Mouse (Mus musculus) inflammation-experienced regulatory T-cells, adult 6 months (primary cell): ENCODE results near the gene Ufsp1. TPM values are rescaled to one million over a fixed set of nuclear protein-coding genes. Genes with fewer than 3 reads are reported as not detected.
"Not testable (repeated sequence)": the region's sequence is repeated elsewhere in the genome, so short reads cannot be mapped to it uniquely, and the experiment has no call there.

Source experiments
- ATAC-seq: one replicate; pipeline ENCODE4 v1.8.0; 2017
- polyA plus RNA-seq, 3 experiments: library from polyadenylated mRNA; unstranded; fragments of 100-300 nt; shearing (Covaris generic); gene quantifications; one replicate each; pipeline ENCODE4 v1.2.1; 2017

Ufsp1 gene
- 1 to 10 TPM in 2 of 3 experiments, under 1 TPM in 1; 0.32 to 2.0 (median 1.5) TPM for polyA plus RNA-seq

DNA sequence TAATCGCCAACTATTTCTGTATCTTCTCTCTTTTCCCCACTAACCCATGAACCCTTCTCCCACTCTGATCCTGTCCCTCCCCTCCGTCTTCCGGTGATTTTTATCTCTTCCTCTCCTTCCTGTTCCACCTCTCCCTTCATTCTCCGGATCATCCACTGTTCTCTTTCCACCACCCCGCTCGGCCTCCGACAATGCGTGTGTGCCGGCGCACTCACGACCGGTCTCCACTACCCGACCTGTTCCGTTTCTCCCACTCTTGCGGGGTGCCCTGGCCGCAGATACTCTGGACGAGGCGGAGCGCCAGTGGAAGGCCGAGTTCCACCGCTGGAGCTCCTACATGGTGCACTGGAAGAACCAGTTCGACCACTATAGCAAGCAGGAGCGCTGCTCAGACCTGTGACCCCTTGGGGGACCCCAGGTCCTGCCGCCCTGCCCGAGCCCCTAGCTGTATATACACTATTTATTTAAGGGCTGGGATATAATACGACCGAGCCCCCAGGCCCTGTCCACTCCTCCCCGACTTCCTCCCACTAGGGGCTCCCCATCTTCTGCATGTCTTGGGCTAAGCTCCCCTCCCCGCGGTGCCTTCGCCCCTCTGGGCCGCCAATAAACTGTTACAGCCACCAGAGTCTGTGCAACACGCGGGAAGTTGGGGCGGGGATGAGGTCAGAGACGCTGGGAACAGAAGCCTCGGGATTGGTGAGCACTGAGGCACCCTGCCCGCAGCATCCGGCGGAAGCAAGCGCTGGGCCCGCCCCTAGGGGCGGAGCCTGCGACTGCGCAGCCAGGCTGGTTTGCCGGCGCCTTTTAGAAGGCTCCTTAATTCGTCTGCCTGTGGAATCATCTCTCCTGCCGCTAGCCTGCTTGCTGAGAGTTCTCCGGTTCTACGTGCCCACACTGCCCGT, at the start of gene Ufsp1:
TSS of gene Ufsp1 (plus strand) at position 791 of the 905 bp plus-strand sequence.
- ATAC-seq, result peak; percentile 96

DNA sequence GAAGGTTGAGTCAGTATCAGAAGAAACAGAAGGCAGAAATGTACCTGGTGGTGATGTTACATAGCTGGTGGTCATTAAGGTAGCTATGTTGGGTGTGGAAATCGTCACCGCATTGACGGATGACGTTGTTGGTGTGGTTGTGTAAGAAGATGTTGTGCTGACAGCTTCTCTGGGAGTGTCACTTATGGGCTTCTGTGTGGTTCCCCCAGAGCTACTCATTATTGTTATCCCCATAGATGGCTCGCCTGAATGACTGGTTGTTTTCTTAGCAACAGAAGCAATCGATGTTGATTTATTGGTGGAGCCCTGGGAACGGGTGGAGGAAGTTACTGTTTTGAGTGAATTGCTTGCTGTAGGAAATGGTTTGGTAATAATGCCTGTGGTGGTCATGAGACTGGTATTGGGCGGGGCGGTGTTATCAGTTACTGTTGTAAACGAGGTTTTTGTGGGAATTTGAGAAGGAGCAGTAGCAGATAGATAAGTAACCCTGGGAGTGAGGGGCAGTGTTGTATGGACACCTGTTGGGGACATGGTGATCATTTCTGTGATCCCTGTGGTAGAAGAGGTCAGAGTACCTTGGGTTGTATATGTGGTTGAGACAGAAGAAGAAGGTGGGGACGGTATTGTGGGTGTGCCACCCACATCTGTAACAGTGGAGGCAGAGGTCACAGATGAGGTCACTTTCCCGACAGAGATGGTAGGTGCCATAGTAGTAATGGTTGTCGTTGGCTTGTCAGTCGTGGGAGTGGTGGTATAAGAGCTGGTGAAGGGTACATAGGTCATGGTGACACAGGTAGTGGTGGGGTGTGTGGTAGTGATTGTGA, 30.3 kb upstream of the Ufsp1 start:
- ATAC-seq, result no peak

DNA sequence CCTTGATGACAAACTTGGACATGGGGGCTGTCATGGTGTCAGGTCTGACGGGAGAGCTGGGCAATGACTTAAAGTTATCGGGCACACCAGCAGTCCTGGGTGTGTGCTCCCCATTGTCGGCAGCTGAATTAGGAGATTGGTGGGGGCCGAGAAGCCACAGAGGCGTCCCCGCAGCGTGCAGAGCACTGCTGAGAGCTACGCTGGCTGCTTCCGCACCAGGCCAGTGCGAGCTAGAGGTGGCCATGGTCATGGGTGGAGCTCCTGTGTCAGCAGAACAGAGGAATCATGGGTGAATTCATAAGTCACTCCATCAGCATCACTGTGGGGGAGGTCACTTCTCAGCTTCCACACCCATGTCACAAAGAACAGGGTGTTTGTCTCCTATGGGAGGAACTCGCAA, 29.6 kb upstream of the Ufsp1 start:
- no peak for ATAC-seq

DNA sequence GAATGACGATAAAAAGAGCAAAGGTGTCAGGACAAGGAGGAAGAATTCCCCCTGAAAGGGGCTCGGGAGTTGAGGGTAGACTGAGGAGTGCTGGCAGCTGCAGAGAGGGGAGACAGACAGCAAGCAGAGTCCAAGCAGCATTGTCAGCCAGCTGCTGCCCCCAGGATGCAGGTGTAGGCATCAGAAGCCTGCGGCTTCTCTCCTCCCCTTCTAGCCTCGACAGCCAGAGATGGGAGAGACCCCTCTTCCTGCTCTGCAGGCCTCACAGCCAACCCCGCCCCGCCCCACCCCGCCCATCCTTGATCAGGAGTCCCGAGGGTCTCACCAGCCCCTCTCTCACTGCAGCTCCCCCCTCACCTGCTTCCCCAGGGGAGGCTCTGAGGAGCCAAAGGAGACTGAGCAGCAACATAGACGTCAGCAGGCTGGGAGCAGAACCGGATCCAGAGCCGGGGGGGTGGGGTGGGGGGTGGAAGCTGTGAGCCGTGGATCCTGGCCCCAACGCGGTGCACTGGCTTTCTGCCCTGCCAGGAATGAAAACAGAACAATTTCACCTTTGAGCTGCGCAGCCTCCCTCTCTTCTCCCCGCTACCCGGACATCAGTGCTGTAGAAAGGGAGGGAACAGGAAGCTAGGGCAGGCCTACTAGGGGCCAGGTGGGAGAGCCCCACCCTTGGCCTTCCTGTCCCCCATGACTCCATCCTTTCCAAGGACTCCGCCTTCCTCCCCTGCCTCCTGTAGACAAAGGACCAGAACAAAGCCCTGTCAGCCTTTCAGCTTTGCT, 26.1 kb upstream of the Ufsp1 start:
- peak; percentile 80 for ATAC-seq

DNA sequence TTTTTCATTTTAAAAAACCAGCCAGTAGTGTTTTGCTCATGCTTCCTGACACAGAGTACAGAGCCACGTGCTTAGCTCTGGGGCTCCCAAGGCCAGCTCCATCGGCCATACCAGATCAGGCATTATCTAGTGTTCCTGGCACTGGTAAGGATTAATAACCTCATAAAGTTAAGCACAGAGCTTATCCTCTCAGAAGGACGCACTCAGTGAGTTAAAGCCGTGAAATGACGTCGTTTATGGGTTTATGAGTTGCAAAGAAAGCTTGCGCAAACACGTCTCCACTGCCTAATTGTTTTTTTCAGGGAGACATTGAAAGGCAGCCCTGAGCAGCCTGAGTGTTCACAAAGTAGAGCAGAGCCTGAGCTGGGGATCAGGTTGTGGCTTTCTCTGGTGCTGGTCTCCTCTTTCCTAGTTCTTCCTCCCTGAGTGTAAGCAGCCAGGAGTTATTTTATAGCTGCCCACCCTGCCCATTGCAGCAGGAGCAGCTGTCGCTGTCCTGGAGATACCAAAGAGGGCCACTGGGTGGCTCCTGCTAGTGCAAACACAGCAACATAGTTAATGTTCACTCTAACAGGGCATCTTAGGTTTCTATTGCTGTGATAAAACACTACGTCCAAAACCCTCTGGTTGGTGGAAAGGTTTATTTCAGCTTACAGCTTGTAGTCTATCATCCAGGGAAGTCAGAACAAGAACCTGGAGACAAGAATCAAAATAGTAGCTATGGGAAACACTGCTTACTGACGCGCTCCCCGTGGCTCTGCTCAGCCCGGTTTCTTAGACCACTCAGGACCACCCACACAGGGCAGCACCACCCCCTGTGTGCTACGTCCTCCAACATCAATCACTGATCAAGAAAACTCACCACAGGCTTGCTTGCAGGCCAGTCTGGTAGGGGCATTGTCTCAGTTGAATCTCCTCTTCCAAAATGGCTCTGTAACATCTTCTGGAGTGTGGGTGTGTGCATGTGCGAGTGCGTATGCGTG, 16.8 kb upstream of the Ufsp1 start:
- ATAC-seq, result no peak

DNA sequence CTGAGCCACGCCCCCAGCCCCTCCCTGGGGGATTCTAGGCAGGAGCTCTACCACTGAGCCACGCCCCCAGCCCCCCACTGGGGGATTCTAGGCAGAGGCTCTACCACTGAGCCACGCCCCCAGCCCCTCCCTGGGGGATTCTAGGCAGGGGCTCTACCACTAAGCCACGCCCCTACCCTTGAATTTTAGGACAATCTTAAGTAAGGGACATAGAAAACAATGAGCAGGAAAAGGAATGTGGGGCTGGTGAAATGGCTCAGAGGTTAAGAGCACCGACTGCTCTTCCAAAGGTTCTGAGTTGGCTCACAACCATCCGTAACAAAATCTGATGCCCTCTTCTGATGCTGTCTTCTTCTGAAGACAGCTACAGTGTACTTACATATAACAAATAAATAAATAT, 10.0 kb upstream of the Ufsp1 start:
- not testable (repeated sequence) for ATAC-seq

DNA sequence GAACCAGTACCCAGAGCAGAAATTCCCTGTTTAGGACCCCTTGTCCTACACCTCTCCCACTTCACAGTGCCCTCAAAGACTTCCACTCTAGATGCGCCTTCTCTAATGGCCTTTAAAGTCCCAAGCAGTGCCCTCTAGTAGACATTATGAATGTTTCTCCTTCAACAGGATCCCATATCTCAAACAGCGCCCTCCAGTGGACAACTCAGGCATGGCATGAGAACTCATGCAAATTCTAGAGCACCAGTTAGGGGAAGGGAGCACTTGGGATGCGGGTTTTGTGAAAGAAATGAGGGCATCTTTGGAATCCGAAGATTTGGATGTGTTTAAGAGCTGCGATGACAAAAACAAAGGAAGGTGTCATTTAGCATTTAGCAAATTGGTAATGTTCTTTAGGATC, 9.4 kb upstream of the Ufsp1 start:
- ATAC-seq, result no peak

DNA sequence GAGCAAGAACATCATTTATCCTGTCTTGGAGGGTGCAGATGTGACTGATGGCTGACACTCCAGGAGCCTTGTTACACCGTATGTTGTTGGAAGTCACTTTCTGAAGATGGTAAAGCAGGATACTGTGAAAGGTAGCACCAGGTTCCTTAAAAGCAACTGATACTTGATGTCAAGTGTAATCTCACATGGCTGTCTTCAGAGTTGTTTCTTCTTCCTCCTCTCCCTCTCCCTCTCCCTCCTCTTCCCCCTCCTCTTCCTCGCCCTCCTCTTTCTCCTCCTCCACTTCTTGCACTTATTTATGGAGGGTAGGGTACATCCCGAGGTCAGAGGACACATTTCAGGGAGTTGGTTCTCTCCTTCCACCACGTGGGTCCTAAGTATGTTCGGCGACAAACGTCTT, 8.4 kb upstream of the Ufsp1 start:
- no peak for ATAC-seq

DNA sequence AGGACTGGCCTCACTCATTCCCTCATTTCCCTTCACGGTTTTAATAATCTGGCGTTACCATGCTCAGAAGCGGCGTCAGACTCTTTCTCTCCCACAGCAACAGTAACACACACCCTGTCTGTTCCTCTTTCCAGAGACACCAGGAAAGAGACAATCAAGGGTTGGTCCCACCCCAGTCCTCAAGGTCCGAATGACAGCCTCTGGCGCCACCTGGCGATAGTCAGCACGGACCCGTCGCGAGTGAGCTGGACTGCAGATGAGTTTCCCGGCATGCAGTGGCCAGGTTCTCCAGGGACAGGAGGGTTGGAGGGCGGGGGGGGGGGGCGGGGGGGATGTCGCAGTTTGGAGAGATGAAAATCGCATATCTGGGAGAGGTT, 7.8 kb upstream of the Ufsp1 start:
- no peak for ATAC-seq

DNA sequence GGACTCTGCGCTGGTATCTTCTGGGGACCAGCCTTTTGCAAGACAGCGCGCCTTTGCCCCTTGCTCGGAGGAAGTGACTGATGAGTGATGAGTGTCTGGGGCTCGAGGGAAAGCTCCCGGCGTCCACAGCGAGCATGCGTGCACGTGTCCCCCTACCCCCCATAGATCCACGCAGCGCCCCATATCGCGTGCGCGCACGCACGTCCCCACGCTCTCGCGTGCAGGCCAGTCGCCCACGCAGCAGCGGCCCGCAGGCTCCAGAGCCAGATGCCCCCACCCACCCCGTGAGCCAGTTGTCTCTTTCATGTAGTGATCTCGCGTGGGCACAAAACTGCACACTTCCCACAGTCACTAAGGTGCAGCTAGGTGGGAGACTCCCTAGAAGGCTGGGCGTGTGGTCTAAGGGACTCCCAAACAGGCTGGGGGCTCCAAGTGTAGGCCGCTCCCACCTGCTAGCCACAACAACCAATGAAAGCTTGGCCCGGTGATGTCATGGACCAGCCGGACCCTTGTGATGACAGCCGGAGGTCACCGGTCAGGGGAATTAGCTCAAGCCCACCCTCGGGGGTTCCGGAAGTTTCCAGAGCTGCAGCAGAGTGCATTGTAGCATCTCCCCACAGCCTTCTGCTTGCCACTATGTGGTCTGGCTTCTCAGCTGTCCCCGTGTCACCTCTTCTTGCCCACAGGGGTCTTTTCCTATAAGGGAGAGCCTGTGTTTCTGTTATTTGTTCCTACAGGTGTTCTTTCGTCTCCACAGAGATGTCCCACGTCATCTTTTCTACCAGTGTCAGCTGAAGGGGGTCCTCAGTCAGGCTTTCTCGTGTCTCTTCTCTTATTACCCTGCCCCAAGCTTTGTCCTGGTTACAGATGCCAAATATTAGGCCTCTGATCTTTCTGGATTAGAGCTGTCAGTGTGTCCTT, 7.1 kb upstream of the Ufsp1 start, which contains the start of gene Ache:
TSS of gene Ache (plus strand) at position 488 of the 921 bp plus-strand sequence.
- ATAC-seq, result peak; percentile 27

DNA sequence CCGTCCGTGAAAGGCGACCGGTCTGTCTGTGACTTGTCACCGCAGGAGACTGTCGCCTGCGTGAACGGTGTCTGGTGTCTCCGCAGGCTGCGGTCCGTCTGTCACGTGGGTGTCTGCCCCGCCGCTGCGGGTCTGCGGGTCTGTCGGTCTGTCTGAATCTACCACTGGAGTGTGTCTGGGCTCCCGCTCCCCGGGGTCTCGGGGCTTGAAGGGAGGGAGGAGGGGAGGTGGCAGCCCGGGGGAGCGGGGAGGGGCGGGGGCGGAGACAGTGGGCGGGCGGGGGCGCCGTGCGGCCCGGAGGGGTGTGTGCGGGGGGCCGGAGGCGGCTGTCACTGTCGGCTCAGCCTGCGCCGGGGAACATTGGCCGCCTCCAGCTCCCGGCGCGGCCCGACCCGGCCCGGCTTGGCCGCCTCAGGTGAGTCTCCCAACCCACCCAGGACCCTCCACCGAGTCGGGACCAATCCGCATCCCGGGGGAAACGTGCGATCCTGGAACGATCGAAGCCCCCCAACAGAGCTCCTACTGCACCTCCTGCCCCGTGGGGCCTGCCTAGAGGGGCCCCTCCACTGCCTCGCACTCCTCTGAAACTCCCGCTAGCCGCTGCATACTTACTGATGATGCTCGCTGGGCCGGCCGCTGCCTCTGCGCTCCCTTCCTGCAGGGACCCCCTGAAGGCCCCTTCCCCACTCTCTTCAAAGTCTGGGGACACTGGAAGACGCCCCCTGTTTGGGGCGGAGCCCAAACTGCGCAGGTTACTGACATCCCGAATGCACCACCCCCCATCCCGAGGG, 6.3 kb upstream of the Ufsp1 start:
- ATAC-seq, result peak; percentile 25

DNA sequence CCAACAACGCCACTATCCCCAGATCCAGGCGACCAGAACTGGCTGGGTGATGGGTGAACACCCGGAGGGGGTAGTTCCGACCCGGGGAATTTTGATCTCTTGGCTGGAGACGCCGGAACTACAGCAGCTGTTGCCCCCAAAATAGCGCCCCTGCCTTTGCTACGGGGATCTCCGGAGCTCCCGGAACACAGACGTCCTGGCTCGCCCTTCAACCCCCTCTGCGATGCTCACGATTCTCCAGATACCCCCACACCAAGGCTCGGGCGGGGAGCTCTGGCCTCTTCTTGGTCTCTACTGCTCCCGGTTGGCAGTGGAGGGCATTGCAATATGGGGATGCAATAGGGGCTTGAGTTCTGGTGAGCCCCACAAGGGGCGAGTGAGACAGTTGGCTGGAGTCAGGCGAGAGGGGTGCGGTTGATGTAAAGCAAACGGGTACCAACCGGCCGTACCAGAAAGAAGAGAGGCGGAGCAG, 5.4 kb upstream of the Ufsp1 start:
- ATAC-seq, result no peak

DNA sequence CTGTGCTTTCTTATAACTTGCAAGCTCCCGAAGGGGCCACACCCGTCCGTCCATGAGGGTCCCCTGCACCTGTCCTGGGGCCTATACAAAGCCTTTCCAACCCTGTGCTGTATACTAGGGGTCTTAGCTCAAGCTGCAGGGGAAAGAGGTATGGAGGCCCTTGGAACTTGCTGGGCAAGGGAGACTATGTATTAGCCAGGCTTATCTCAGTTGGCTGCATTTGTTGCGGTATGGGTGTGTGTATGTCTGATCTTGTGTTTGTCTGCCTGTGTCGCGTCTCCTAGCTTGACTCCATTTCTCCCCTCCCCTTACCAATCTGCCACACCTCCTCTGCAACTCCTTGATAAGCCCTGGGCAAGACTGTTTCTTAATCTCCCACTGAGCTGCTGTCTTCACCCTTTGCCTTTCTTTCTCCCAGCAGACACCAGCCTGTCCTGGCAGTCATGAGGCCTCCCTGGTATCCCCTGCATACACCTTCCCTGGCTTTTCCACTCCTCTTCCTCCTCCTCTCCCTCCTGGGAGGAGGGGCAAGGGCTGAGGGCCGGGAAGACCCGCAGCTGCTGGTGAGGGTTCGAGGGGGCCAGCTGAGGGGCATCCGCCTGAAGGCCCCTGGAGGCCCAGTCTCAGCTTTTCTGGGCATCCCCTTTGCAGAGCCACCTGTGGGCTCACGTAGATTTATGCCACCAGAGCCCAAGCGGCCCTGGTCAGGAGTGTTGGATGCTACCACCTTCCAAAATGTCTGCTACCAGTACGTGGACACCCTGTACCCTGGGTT, 4.7 kb upstream of the Ufsp1 start:
- ATAC-seq, result no peak

DNA sequence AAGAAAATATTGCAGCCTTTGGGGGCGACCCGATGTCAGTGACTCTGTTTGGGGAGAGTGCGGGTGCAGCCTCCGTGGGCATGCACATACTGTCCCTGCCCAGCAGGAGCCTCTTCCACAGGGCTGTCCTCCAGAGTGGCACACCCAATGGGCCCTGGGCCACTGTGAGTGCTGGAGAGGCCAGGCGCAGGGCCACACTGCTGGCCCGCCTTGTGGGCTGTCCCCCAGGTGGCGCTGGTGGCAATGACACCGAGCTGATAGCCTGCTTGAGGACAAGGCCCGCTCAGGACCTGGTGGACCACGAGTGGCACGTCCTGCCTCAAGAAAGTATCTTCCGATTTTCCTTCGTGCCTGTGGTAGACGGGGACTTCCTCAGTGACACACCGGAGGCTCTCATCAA, 3.8 kb upstream of the Ufsp1 start:
- ATAC-seq, result no peak

DNA sequence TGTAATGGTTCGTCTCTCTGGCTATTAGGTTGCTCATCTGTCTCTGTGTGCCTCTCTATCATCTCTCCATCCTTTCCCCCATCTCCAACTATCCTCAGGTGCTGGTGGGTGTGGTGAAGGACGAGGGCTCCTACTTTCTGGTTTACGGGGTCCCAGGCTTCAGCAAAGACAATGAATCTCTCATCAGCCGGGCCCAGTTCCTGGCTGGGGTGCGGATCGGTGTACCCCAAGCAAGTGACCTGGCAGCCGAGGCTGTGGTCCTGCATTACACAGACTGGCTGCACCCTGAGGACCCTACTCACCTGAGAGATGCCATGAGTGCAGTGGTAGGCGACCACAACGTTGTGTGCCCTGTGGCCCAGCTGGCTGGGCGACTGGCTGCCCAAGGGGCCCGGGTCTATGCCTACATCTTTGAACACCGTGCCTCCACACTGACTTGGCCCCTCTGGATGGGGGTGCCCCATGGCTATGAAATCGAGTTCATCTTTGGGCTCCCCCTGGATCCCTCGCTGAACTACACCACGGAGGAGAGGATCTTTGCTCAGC, 3.0 kb upstream of the Ufsp1 start:
- ATAC-seq, result no peak

DNA sequence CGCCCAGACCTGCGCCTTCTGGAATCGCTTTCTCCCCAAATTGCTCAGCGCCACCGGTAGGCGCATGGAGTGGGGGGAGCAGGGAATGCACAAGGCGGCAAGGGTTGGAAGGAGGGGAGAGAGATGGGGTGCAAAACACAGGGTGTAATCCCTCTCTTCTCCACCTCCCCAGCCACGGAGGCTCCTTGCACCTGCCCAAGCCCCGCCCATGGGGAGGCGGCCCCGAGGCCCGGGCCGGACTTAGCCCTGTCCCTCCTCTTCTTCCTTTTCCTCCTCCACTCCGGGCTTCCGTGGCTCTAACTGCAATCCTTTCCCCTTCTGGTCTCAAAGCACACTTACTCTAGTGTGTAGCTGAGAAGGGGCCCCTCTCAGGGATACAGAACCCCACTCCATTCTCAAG, 1.1 kb upstream of the Ufsp1 start:
- no peak for ATAC-seq

DNA sequence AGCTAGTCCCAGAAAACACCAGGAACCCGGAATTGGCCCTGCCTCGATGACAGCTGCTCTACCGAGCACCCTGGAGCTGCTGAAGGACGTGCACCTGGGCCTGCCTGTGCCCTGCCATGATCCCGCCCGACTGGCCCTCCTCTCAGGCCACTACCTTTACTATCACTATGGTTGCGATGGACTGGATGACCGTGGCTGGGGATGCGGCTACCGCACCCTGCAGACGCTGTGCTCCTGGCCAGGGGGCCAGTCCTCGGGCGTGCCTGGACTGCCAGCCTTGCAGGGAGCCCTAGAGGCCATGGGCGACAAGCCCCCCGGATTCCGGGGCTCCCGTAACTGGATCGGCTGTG, 290 bp downstream of the Ufsp1 start:
- ATAC-seq, result peak; percentile 25

DNA sequence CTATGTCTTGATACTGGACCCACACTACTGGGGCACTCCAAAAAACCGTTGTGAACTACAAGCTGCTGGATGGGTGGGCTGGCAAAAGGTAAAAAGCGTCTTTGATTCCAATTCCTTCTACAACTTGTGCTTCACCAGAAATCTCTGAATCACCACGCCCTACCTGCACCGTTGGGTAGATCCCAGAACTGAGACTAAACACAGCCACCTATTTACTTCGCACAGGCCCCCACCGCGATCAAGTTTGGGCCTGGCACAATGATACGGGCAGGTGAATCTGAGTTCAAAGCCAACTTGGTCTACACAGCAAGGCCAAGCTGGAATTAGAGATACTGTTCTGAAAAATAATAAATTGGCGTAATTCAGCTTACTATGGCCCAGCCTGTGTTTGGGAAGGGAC, 867 bp downstream of the Ufsp1 start:
- ATAC-seq, result no peak
